Mouse (Mus musculus): ENCODE data around the gene Kcnn4.

Gene Kcnn4

DNA sequence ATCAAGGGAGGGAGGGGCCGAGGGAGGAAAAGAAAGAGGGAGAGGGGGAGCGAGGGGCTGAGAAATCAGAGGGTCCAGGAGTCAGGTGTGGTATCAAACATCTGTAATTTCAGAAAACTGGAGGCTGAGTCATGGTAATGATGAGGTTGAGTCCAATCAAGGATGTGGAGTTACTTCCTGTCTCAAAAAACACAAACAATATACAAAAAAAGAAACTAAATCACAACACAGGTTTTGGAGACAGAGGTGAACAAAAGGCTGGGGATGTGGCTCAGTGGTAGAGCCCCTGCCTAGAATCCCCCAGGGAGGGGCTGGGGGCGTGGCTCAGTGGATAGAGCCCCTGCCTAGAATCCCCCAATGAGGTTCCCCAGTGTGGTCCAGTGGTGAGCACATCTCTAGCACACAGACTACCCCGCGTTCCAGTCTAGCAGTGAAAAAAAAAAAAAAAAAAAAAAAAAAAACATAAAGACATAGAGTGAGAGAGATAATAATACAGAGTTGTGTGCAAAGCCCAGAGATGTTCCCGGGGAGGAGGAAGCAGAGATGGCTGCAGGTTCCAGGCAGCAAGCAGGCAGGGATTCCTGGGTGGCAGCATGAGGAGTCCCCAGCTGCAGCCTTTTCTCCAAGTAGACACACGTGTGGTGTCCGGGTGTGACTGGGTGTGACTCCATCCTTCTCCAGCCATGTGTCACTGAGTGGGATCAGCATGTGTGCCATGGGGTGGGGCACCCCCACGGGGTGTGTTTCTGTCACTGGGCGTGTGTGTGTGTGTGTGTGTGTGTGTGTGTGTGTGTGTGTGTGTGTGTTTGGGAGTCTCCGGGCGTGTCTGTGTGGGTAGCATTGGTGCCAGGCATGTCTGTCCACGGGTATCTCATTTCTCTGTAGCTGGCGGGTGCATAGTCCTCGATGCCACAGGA, 3.1 kb upstream of the Kcnn4 start:
- no peak for DNase-seq (ENCODE audit: low spot score in 2 of 2)

DNA sequence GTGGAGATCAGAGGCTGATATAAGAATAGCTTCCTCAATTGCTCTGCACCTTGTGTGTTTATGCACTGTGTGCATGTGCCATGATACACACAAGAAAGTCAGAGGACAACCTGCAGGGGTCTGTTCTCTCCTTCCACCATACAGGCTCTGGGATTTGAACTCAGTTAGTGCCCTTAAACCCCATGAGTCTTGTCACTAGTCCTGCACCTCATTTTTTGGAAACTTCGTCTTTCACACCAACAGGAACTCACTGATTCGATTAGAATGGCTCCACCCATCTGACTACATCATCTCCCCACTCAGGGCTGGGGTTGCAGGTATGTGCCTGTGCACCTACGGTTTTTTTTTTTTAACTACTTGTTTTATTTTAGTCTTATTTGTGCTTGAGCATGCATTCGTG, 1.8 kb upstream of the Kcnn4 start:
- no peak for DNase-seq (ENCODE audit: low spot score in 2 of 2)

DNA sequence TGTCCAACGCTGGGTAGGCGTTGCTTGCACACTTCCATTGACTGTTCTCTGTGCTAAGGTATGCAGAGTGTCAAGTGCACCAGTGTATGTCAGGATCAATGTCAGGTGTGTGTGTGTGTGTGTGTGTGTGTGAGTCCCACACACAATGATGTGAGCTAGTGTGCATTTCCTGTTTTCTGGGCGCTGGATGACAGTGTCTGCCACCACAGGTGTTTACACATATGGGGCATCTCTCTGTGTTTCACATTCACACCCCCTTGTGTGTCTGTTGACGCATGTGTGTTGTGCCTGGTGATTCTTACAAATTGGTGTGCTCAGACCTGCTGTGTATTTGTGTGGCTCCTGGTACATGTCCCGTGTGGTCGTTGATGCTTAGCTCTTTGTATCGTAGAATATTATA, 1.1 kb upstream of the Kcnn4 start:
- DNase-seq (ENCODE audit: low spot score in 2 of 2), result no peak

DNA sequence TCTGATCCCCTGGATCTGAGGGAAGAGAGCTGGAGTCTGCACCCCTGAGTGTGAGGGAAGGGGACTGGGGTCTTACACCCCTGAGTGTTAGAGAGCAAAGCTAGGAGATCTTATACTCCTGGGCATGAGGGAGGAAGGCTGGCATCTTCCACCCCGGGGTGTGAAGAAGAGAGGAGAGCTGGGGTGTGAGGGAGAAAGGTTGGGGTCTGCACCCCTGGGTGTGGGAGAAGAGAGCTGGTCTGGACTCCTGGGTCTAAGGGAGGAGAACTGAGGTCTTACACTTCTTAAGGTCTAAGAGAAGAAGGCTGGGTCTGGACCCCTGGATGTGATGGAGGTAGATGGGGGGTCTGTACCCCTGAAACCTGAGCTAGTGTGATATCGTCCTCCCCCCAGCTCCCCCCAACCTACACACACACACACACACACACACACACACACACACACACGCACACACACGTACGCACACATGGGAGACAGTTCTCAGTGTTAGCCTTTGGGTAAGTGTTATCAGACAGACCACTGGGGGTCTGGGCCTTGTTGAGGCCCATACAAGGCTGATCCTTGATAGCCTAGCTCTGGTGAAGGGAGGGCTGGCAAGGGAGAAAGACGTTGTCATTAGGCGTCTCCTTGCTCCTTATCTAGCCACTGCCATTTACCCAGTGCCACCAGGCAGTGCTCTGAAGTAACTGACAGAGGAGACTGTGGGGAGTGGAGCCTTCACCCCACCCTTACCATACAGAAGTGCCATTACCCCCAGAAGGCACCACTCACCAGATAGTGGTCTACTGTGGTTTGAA, 1.1 kb downstream of the Kcnn4 start:
- DNase-seq (ENCODE audit: low spot score in 2 of 2), result peak; percentile 51 to 62

DNA sequence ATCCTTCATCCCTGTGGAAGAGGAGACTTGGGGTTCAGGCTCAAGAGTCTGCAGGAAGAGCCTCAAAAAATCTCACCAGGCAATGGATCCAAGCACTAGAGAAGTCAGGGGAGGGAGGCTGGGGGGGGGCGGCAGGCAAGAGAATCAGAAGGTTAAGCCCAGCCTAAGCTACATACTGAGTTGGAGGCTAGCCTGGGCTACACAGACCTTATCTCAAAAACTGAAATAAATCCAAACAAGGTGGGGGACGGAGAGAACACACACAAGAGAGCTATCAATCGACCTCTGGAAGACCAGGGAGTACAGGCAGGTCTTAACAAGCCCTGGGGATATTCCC, 1.7 kb downstream of the Kcnn4 start:
- DNase-seq (ENCODE audit: low spot score in 2 of 2), result no peak

DNA sequence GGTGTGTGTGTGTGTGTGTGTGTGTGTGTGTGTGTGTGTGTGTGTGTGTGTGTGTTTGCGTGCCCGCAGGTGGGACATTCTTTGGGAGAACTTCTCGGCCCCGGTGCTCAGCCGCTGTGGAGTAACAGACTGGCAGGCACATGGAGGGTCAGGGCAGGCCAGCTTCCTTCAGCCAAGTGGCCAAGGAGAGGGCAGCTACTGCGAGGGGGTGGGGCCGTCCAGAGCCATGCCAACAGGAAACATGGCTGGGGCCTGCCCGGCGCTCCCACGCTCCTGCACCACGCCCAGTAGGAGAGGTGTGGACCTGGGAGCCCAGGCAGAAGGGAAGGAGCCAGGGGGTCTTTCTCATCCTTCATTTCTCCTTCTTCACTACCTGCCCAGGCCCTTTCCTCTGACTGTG, 2.2 kb downstream of the Kcnn4 start:
- peak; percentile 58 to 62 for DNase-seq (ENCODE audit: low spot score in 2 of 2)

DNA sequence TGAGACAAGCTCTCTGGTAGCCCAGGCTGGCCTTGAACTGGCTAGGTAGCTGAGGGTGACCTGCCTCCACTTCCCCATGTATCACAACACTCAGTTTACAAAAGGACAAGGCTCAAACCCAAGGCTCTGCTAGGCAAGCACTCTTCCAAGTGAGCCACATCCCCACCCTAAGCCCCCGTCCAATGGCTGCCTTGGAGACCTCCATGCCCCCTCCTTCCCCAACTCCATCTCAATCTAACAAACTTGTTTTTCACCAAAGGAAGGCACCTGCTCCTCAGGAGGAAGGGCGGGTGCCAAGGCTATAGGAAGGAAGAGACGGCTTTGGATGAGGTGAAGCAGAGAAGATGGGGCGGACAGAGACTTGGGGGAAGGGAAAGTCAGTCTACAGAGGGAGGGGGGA, 2.7 kb downstream of the Kcnn4 start:
- DNase-seq (ENCODE audit: low spot score in 2 of 2), result peak in 1 of 2 experiments; percentile 24

DNA sequence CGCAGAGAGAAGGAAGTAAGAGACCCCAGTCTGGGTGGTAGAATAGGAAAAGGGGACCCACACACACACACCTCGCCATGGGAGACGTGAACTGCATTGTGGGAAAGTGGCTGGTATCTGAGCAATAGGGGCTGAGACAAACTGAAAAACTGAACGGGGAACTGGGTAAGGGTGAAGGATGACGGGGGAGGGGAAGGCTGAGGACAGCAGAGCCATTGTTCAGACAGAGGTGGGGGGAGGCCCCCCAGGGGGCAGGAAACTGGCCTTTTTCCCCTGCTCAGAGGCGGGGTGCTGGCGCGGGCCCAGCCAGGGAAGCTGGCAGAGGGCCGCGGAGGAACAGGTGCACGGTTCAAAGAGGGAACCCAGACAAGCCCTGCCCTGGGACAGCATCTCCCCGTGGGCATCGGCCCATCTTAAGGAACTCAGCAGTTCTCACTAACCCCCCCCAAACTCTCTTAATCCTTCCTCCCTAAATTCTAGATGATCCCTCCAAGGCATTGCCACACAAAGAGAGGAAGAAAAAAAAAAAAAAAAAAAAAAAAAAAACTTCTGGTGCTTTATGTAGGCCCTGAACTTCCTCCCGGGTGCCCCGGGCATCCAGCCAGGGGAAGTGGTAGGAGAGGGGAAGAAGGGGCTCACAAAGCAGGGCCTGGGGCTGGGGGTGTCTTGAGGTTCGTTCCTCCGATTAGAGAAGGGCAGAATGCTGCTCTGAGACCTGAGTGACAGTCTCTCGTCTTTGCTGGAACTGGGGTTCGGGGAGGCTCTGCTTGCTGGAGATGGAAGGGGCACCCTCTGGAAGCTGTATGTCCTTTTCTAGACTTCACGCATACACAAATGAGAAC, 3.7 kb downstream of the Kcnn4 start:
- peak; percentile 60 to 67 for DNase-seq (ENCODE audit: low spot score in 2 of 2)

DNA sequence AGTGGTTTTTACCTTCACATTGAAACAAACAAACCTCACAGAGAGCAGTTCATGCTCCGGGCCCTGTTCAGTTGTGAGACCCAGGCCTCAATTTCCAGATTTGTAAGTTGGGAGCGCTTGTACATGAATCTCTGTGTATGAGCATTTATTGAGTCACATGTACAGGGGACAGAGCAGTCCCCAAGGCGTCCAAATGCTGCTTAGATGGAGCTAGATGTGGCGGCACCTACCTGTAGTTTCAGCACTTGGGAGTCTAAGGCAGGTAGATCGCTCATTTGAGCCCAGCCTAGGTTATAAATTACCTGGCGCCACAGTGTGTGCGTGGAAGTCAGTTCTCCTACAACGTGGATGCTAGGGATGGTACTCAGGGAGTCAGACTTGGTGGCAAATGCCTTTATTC, 6.4 kb downstream of the Kcnn4 start:
- DNase-seq (ENCODE audit: low spot score in 2 of 2), result no peak

DNA sequence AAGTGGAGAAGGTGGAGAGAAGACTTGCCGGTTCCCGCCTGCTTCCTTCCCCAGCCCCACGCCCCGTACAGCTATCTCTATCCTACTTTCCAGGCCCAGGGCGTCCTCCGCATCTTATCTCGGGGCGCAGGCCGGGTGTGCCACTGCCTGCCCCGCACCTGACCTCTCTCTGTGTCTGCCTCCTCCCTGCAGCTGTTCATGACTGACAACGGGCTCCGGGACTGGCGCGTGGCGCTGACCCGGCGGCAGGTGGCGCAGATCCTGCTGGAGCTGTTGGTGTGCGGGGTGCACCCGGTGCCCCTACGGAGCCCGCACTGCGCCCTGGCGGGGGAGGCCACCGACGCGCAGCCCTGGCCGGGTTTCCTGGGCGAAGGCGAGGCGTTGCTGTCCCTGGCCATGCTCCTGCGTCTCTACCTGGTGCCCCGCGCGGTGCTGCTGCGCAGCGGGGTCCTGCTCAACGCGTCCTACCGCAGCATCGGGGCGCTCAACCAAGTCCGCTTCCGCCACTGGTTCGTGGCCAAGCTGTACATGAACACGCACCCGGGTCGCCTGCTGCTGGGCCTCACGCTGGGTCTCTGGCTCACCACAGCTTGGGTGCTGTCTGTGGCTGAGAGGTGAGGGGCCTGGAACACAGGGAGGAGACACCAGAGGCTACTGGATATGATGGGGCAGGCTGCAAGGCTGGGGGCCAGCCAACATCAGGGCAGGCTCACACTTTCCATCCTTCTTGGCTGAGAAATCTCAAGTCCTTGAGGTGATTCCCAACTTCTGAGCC, 7.2 kb downstream of the Kcnn4 start:
- peak; percentile 83 to 85 for DNase-seq (ENCODE audit: low spot score in 2 of 2)

DNA sequence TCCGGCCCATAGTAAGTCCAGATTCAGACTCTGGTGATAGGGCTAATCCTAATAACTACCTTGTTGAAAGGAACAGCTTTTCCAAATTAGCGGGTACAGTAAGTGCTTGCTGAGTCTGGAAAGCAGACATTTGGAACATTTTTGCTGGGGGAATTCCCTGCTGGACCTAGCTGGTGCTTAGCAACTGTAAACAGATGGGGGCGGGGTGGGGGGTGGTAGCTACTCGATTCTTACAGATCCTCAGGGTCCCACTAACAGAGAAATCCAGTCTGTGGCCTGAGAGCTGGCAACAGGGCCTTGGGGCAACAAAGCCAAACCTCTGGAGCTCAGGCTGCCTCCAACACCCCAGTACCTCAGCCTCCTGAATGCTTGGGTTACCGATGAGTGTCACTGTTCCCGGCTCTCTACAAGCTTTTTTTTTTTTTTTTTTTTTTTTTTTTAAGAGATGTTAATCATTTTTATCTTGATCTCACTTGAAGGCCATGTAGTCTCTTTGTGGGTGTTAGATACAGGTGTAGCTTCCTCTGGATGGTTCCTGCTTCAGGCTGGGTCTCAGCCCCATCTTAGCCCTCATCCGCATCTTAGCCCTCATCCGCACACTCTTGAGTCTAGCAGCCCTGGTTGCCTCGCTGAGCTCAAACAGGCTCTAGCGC, 8.1 kb downstream of the Kcnn4 start:
- no peak for DNase-seq (ENCODE audit: low spot score in 2 of 2)

DNA sequence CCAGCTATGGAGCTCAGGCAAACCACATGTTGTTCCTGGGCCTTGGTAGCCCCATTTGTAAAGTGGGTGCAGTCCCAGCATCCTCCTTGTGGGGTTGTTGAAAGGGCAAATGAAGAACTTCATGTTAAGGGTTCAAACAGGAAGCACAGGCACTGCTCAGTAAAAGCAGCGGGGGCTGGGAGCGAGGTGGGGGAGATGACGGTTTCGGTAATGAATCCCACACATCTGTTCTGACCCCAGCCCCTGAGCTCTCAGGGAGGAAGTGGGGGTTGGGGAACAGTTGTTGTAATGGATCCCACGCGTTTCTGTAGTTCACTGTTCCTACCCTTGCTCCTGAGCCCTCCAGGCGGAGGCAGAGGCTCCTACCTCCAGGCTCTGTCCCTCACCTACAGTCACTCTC, 9.9 kb downstream of the Kcnn4 start:
- DNase-seq (ENCODE audit: low spot score in 2 of 2), result peak in 1 of 2 experiments; percentile 23

DNA sequence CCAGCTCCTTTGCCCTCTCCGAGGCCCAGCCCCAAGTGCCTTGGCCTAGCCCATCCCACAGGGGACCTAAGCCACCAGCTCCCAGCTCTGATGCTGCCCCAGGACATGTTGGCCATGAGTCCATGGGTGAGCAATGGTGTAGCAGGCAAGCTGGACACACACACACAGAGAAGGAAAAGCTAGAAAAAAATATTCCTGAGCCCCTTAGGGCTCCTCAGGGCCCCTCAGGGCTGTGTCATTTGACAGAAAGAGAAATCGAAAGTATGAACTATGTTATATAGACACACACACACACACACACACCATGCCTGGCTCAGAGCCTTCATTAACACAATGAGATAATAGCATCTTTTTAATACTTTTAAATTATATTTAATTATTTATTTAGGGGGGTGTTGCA, 10.3 kb downstream of the Kcnn4 start:
- DNase-seq (ENCODE audit: low spot score in 2 of 2), result no peak

DNA sequence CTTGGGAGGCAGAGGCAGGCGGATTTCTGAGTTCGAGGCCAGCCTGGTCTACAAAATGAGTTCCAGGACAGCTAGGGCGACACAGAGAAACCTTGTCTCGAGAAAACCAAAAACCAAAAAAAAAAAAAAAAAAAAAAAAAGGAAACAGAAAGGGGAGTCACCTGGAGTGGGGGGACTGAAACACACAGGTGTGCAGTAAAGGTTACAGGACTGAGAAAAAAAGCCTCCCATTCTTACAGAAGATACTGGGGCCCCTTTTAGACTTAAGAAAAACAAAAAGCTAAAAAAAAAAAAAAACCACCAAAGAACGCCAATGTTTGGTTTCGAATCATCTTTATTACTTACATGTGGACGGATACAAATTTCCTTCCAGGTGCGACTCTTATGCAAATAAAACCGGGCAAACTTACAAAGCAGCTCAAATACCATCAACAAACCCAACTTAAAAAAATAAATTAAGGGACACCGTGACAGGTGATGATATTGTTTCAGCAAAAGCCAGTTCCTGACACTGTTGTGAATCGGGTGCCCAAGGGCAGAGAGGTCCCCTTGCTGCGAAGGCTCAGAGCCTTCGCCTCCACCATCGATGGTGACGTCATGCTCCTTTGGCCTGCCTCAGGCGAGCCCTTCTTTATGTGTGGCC, 12.8 kb downstream of the Kcnn4 start:
- DNase-seq (ENCODE audit: low spot score in 2 of 2), result no peak

DNA sequence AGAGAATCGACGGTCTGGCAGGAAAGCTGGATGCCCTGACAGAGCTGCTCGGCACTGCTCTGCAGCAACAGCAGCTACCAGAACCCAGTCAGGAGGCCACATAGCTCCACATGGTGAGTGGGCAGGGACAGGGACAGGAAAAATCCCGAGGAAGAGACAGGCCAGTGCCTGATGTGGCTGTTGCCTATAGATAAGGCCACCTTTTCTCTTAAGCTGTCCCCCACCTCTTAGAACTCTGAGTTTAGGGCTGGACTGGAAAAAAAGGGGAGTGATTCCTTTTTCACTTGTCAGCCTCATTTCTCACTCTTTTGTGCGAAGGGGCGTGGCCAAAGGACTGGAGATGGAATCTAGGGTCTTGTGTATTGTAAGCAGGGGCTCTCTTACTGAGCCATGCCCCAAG, 14.0 kb downstream of the Kcnn4 start:
- no peak for DNase-seq (ENCODE audit: low spot score in 2 of 2)

DNA sequence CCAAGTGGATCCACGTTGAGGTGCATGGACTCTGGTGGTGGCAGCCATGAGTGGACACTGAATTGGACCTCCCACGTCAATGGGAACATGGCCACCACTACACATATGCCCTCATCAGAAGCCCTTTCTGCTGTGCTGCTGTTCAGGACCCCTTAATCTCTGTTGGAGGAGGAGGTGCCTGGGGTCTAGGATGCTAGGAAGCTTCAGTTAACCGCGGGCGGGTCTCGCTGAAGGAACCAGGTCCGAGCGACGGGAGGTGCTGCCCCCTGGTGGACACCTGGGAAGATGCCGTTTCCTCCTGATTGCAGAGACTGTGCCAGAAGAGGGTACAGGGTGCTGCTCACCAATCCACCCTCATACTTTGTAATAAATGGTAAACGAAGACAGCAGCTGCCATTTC, 14.8 kb downstream of the Kcnn4 start:
- peak; percentile 61 to 81 for DNase-seq (ENCODE audit: low spot score in 2 of 2)

DNA sequence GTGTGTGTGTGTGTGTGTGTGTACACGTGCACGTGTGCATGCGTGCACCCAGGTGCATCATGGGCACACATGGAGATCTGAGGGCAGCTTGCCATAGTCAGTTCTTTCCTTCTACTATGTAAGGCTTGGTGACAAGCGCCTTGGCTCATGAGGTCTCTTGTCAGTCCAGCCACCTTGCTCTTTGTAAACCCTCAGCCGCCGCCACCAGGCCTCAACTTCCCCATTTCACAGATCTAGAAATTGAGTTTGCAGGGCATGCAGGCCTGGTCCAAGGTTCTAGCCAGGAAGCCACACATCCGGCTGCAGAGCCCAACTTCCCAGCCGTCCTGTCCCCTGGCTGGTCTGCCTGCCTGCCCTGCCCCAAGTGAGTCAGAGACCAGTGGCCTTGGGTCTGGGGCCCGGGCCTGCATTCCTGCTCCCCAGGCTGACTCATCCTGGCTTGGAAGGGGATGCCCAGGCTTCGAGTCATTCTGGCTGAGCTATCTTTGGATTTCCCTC, 17.0 kb downstream of the Kcnn4 start:
- DNase-seq (ENCODE audit: low spot score in 2 of 2), result no peak

DNA sequence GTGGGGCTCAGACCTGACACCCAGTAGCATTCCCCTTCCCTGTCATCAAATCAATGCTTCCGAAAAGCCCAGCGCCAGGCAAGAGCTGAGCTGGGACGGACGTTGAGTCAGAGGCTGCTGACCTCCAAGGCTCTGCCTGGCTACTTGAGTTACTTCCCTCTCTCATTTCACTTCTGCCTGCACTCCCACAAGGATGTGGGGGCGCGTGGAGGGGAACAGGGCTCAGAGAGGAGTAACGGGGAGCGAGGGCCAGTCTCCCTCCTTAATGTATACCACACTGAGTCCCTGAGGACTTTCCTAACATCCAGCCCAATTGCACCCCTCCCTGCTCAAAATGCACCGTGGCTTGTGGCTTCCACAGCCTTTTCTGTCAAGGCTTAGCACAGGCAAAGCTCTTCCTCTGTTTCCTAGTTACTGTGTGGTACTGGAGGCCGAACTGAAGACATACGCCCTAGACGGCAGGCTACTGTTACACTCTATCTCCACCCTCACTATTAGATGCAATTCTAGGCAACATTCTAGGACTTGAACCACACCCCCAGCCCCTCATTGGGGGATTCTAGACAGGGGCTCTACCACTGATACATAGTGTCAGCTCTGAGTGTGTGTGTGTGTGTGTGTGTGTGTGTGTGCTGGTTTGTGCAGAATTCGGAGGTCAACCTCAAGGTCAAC, 19.6 kb downstream of the Kcnn4 start:
- DNase-seq (ENCODE audit: low spot score in 2 of 2), result no peak

DNA sequence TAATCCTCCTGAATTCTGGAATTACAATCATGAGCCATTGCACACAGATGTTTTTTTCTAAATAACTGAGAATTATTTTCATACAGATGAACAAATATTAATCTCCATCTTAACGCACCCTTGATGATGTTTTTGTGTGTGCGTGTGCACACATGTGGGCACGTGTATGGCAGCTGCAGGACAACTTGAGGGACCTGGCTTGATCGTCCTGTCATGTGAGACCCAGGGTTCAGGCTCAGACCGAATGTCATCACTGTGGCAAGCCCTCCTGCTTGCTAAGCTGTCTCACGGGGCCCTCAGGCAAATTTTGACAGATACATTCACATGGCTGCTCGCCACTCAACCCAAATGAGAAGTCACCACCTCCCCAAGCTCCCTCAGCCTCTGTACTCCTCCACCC, 20.4 kb downstream of the Kcnn4 start:
- no peak for DNase-seq (ENCODE audit: low spot score in 2 of 2)

DNA sequence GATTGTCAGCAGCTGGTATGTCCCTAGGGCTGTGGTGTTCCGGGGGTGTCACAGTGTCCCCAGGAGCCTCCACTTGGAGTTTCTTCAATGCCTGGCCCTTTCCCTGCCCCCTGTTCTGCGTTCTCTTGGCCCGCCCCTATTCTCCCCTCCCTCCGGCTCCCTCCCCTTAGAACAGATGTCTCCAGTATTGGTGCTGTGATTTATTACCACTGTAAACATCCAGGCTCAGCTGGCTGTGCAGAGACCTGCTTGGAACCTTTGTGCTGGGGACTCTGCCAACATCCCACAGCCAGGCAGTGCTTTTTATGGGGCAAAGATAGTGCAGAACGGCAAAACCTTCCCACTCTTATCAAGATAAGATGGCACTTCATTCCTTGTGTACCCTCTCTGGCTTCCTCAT, 21.0 kb downstream of the Kcnn4 start:
- DNase-seq (ENCODE audit: low spot score in 2 of 2), result no peak

All from spleen, postnatal 14 days (tissue).